In genomic region chr3:142706581-142707444, GRCm38 (mm10) we compare ENCODE assay signal across 7 mouse cellular contexts.
"Had no signal": no experiment of that assay in that cellular context is flagged by ENCODE, and none has a peak within 500 bp of the region (broad histone marks: within the 10 kb centered on the region; RNA-seq: fewer than 3 reads in every experiment).

No protein-coding gene starts in this region.

- H3K36me3 ChIP-seq: limb, embryonic 15.5 days; midbrain, embryonic 13.5 days had no signal

- DNase-seq: kidney, postnatal 10 days; layer of hippocampus, adult 9-11 months; layer of hippocampus, postnatal 36 days; right cerebral cortex, postnatal 14 days; thymus, postnatal 36 days had no signal

- ATAC-seq: midbrain, embryonic 13.5 days had no signal

- H3K27ac ChIP-seq: limb, embryonic 15.5 days; midbrain, embryonic 13.5 days had no signal

- H3K9me3 ChIP-seq: limb, embryonic 15.5 days had no signal

- H3K9ac ChIP-seq: limb, embryonic 15.5 days; midbrain, embryonic 13.5 days had no signal

- H3K4me3 ChIP-seq: limb, embryonic 15.5 days; midbrain, embryonic 13.5 days had no signal

- H3K4me2 ChIP-seq: limb, embryonic 15.5 days; midbrain, embryonic 13.5 days had no signal
